Mouse (Mus musculus): ENCODE data around the gene Gm8271. TPM values are rescaled to one million over a fixed set of nuclear protein-coding genes. Genes with fewer than 3 reads are reported as not detected.
"Not testable (repeated sequence)": the region's sequence is repeated elsewhere in the genome, so short reads cannot be mapped to it uniquely, and the experiment has no call there.

Gm8271 gene
- not detected in 2 replicates for polyA plus RNA-seq (2015; fragmentation: Nextera tagmentation; extraction: Ambion mirVana)

DNA sequence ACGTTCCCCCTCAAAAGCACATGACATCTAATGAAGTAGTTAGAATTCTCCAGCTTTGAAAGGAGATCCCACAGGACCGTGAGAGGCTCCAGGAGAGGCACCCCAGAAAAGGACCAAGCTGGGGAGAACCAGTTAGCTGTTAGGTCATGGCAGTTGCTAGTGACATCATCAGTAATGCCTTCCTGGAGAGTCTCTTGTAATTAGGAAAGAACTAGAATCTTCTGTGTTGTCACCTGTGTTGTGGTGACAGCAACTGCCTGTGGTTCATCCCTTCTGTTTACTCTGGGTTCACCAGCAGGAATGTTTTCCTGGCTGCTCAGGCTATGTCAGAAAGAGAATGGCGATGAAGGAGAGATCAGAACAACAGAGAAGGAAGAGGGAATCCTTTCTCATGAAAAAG lies at the start of gene Gm8271:
Gm8271 (plus strand) TSS at position 301 of the 400 bp plus-strand sequence.
- not testable (repeated sequence) for ATAC-seq (ENCODE audit: insufficient number of reproducible peaks, low FRiP score, low TSS enrichment, low read depth); H3K9me3 ChIP-seq; H3K4me1 ChIP-seq; H3K27me3 ChIP-seq; H3K4me3 ChIP-seq; H3K9ac ChIP-seq; H3K4me2 ChIP-seq; H3K27ac ChIP-seq; H3K36me3 ChIP-seq
- WGBS = no CpG with 5 or more reads among the region's 3 CpGs

DNA sequence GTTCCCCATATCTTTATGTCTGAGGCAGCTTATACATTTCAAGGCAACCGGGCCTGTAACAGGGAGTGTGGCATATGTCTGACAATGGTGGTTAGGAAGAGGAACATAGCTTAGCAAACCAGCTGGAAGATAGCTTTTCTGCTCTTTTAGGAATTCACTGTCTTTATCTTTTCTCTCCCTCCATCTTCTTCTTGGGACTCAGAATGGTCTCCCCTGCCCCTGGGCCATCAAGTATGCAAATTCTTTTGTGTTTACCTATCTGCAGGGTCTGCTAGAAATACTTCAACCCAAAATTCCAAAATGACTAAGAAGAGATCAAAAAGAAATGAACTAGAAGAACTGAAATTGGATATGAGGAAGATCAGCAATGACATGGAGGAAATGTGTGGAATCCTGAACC lies 21.4 kb upstream of the Gm8271 start, which contains the start of gene Gm3317:
Gm3317 (plus strand) TSS at position 301 of the 400 bp plus-strand sequence.
- not testable (repeated sequence) for H3K4me2 ChIP-seq; H3K27me3 ChIP-seq; H3K4me3 ChIP-seq; H3K36me3 ChIP-seq; H3K9me3 ChIP-seq; H3K4me1 ChIP-seq; H3K27ac ChIP-seq; H3K9ac ChIP-seq; ATAC-seq (ENCODE audit: insufficient number of reproducible peaks, low FRiP score, low TSS enrichment, low read depth)
- no CpG with 5 or more reads among the region's 1 CpGs for WGBS

Other genes with a start within 250 kb of the Gm8271 start
- not detected in 2 replicates for gene Gm8297, start 201.9 kb upstream of the Gm8271 start, polyA plus RNA-seq (2015; fragmentation: Nextera tagmentation; extraction: Ambion mirVana)
- gene Gm3298, start 169.9 kb upstream of the Gm8271 start, polyA plus RNA-seq (2015; fragmentation: Nextera tagmentation; extraction: Ambion mirVana) = 0.37 TPM in 1 of 2 replicates, not detected in the other
- not detected in 2 replicates for gene 4930555G01Rik, start 135.2 kb upstream of the Gm8271 start, polyA plus RNA-seq (2015; fragmentation: Nextera tagmentation; extraction: Ambion mirVana)
- 0.21 and 0.37 TPM in 2 replicates for gene Gm8281, start 114.8 kb upstream of the Gm8271 start, polyA plus RNA-seq (2015; fragmentation: Nextera tagmentation; extraction: Ambion mirVana)
- not detected in 2 replicates for gene Gm8279, start 54.3 kb upstream of the Gm8271 start, polyA plus RNA-seq (2015; fragmentation: Nextera tagmentation; extraction: Ambion mirVana)
- not detected in 2 replicates for gene Gm3317, start 21.3 kb upstream of the Gm8271 start, polyA plus RNA-seq (2015; fragmentation: Nextera tagmentation; extraction: Ambion mirVana)
- gene Gm3526, start 74.8 kb downstream of the Gm8271 start, polyA plus RNA-seq (2015; fragmentation: Nextera tagmentation; extraction: Ambion mirVana) = not detected in 2 replicates
- not detected in 2 replicates for gene Gm3542, start 149.1 kb downstream of the Gm8271 start, polyA plus RNA-seq (2015; fragmentation: Nextera tagmentation; extraction: Ambion mirVana)
- gene Gm3500, start 203.3 kb downstream of the Gm8271 start, polyA plus RNA-seq (2015; fragmentation: Nextera tagmentation; extraction: Ambion mirVana) = not detected in 2 replicates